Mouse (Mus musculus): ENCODE measurements at regions not wholly inside any gene's neighbourhood (a gene's known extent, or its start where the extent isn't known, plus 50 kb on each side); places are given as distances from the start of the nearest gene placed in this dataset.

- TF ChIP-seq CTCF (IDR thresholded peaks at IDR 0.05; ENCODE audit: borderline replicate concordance, insufficient read depth, low read length) (no peak), POLR2A (IDR thresholded peaks at IDR 0.05; ENCODE audit: low read depth, low read length) (peak; percentile 45)
Measured at GRCm38 (mm10) chr2:30723059-30723587, 80.3 kb downstream of the 1700001O22Rik start.

Data from embryonic fibroblast, embryonic 13.5 days (primary cell).